Mouse (Mus musculus) myocyte (in vitro differentiated cells): ENCODE data around the gene Ankrd39. TPM values are rescaled to one million over a fixed set of nuclear protein-coding genes. Genes with fewer than 3 reads are reported as not detected.

ENCODE experiments used
- H3K27me3 ChIP-seq: one replicate; pipeline ENCODE4 v1.6.1; 2011; ENCODE audit not compliant: control insufficient read depth, insufficient read depth, insufficient read length
- H3K36me3 ChIP-seq: one replicate; pipeline ENCODE4 v1.6.1; 2011; ENCODE audit not compliant: control insufficient read depth, insufficient read depth
- H3K4me2 ChIP-seq: one replicate; pipeline ENCODE4 v1.6.1; 2011; ENCODE audit warnings: low read depth, control low read depth
- H3K4me3 ChIP-seq: one replicate; pipeline ENCODE4 v1.5.1; 2011; ENCODE audit warnings: mild to moderate bottlenecking, control low read depth, moderate library complexity
- H3K79me2 ChIP-seq: one replicate; pipeline ENCODE4 v1.6.1; 2011; ENCODE audit not compliant: control insufficient read depth, insufficient read depth
- H3ac ChIP-seq: one replicate; pipeline ENCODE4 v1.6.1; 2011; ENCODE audit not compliant: control insufficient read depth, insufficient read length
- CEBPB ChIP-seq: IDR thresholded peaks from 2 replicates; pipeline ENCODE4 v1.6.1; 2011; ENCODE audit warnings: mild to moderate bottlenecking, moderate library complexity; ENCODE audit not compliant: poor library complexity, insufficient read depth, severe bottlenecking
- E2F4 ChIP-seq: IDR thresholded peaks from one replicate; pipeline ENCODE4 v1.6.1; 2011; ENCODE audit warnings: mild to moderate bottlenecking, control low read depth, moderate library complexity; ENCODE audit not compliant: insufficient read depth
- MAX ChIP-seq: IDR thresholded peaks from one replicate; pipeline ENCODE4 v1.6.1; 2011; ENCODE audit warnings: low read depth, mild to moderate bottlenecking, control low read depth
- MYOD1 ChIP-seq, 3 experiments: IDR thresholded peaks; one replicate each; pipeline ENCODE4 v1.6.1; 2011; ENCODE audit warnings: control low read depth in 2 of 3, low read depth in 2 of 3, mild to moderate bottlenecking in 2 of 3, moderate library complexity in 1 of 3; ENCODE audit not compliant: insufficient read length in 2 of 3, control insufficient read depth in 1 of 3
- MYOG ChIP-seq, 3 experiments: IDR thresholded peaks; one replicate each; pipeline ENCODE4 v1.6.1; 2011; ENCODE audit warnings: control low read depth in 2 of 3, low read depth in 2 of 3, mild to moderate bottlenecking in 2 of 3; ENCODE audit not compliant: insufficient read length in 2 of 3, control insufficient read depth in 1 of 3, insufficient read depth in 1 of 3
- POLR2A ChIP-seq: IDR thresholded peaks from one replicate; pipeline ENCODE4 v1.6.1; 2011; ENCODE audit warnings: low read depth, mild to moderate bottlenecking, control low read depth, moderate library complexity; ENCODE audit not compliant: insufficient read length
- POLR2AphosphoS2 ChIP-seq: IDR thresholded peaks from one replicate; pipeline ENCODE4 v1.6.1; 2011; ENCODE audit warnings: low read depth, control low read depth; ENCODE audit not compliant: insufficient read length
- REST ChIP-seq: IDR thresholded peaks from one replicate; pipeline ENCODE4 v1.6.1; 2011; ENCODE audit warnings: mild to moderate bottlenecking, control low read depth, moderate library complexity; ENCODE audit not compliant: insufficient read depth, insufficient read length
- SRF ChIP-seq: IDR thresholded peaks from one replicate; pipeline ENCODE4 v1.6.1; 2011; ENCODE audit warnings: low read depth; ENCODE audit not compliant: control insufficient read depth, insufficient read length
- TCF12 ChIP-seq: IDR thresholded peaks from one replicate; pipeline ENCODE4 v1.6.1; 2011; ENCODE audit warnings: mild to moderate bottlenecking, control low read depth; ENCODE audit not compliant: poor library complexity, insufficient read depth, severe bottlenecking
- USF1 ChIP-seq: IDR thresholded peaks from one replicate; pipeline ENCODE4 v1.6.1; 2011; ENCODE audit warnings: low read depth, mild to moderate bottlenecking, control low read depth, moderate library complexity
- polyA plus RNA-seq: library from polyadenylated mRNA; unstranded; fragments of >200 nt; fragmentation: generic; extraction: Trizol; gene quantifications from one replicate; pipeline ENCODE4 v1.2.1, GENCODE M21; 2012; ENCODE audit warnings: missing spikeins

Gene Ankrd39
- polyA plus RNA-seq, 1 experiment, result 17.9 TPM

DNA sequence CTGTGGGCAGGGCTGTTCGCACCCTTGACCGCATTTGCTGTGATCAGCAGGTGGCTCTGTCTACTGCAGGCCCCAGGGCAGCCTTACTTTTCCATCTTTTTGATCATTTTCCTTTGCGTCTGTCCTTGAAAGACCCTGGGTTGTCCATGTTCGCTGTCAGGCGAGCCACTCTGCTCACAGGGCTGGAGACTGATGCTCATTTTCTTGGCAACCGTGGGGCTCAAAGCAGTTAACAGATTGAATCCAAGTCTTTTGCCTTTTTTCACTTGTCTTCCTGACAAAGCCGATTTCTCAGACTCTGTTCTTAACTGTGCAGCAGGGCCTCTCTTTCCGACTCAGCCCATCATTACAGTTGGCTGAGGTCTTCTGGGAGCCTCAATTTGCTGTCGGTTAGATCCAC, 43.4 kb upstream of the Ankrd39 start:
- no peak overlapping the region for H3K4me2 ChIP-seq
- H3K4me3 ChIP-seq, result no peak overlapping the region
- H3K79me2 ChIP-seq, result no peaks in the 10 kb centered on the region
- no peak overlapping the region for H3ac ChIP-seq
- H3K27me3 ChIP-seq, result no peaks in the 10 kb centered on the region
- TF ChIP-seq MYOG (IDR thresholded peaks at IDR 0.05; ENCODE audit: control insufficient read depth in 1 of 3, insufficient read depth in 1 of 3, insufficient read length in 2 of 3, low read depth in 2 of 3), result no peak
- no peak for TF ChIP-seq REST
- no peak for TF ChIP-seq MAX
- TF ChIP-seq USF1, result no peak
- TF ChIP-seq POLR2AphosphoS2, result no peak
- no peak for TF ChIP-seq TCF12
- TF ChIP-seq CEBPB, result no peak
- H3K36me3 ChIP-seq, result no peaks in the 10 kb centered on the region

DNA sequence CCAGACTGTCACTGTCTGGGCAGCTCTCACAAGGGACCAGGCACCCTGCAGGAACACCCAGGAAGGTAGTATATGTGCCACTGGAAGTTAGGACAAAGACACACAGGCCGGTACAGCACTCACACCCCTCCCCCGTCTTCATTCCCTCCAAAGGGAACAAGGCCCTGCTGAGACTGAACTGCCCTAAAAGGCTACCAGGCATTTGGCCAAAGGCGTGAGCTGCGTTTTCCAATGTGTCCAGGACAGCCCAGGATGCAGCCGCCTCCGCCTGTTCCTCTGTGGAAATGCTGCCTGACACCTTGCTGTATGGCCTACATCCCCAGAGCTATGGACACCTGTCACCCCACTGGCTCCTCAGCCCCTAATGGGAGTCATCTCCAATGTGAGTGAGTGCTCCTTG, 42.2 kb upstream of the Ankrd39 start:
- Histone ChIP-seq H3K27me3 (no peaks in the 10 kb centered on the region), H3K4me2 (no peak overlapping the region), H3K36me3 (no peaks in the 10 kb centered on the region), H3ac (no peak overlapping the region), H3K4me3 (no peak overlapping the region), H3K79me2 (no peaks in the 10 kb centered on the region)
- TF ChIP-seq MYOG (IDR thresholded peaks at IDR 0.05; ENCODE audit: control insufficient read depth in 1 of 3, insufficient read depth in 1 of 3, insufficient read length in 2 of 3, low read depth in 2 of 3), result no peak
- no peak for TF ChIP-seq MAX
- no peak for TF ChIP-seq TCF12

DNA sequence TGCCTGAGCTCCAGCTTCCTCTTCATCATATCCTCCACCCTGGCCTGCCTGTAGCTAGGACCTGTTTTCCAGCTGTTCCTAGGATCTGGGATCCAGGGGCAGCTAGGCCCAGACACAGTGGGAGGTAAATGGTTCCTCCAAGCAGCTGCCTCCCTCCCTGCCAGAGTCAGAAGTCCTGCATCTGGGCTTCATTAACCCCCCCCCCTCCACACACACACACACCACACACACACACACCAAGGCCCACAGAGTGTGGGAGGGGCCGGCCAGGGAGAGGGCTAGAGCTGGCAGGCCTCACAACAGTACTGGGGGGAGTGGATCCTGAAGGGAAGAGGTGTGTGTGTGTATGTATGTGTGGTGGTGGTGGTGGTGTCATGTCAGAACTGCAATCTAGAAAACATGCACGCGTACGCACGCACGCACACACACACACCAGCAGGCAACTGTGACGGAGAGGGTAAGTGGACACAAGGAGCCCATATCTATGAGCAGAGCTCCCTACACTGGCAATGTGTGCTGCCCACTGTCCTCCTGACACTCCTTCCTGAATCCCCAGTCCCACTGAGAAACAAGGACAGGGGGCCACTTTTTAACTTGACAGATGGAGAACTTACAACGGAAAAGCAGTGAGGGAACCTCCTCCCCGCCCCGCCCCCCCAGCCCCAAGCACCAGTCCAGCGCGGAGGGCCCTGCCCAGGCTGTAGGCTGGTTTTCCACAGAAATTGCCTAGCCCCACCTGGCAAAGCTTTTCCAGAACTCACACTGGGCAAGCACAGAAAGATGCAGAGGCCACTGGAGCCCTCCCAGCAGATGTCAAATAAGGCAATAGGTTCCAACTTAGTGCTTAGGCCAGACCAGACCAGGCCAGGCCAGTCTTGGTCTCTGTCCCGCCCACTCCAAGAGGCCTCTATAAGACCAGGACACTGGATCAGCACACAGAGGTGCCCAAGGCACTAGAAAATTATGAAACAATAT, 41.5 kb upstream of the Ankrd39 start:
- no peaks in the 10 kb centered on the region for H3K27me3 ChIP-seq
- no peaks in the 10 kb centered on the region for H3K36me3 ChIP-seq
- H3ac ChIP-seq, result no peak overlapping the region
- H3K79me2 ChIP-seq, result no peaks in the 10 kb centered on the region
- TF ChIP-seq E2F4 (no peak), MYOD1 (IDR thresholded peaks at IDR 0.05; ENCODE audit: control insufficient read depth in 1 of 3, insufficient read length in 2 of 3, low read depth in 2 of 3) (peak in 1 of 3 experiments; percentile 22)
- H3K4me2 ChIP-seq, result no peak overlapping the region
- H3K4me3 ChIP-seq, result no peak overlapping the region

DNA sequence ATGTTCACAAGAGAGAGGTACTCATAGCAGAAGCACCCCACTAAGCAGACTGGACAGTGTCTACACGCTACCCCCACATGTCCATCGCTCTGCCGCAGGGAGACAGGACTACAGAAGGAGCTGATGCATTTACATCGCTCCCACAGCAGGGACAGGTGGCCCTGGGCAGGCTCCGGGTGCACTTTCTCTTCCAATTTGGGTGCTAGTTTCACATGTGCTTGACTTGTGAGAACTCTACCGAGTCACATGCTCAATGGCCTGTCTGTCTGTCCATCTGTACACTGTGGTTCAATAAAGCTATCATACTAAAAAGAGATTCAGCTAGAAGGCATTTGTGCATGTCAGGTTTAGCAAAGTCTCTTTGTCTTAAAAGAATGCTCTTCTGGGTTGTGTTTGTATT, 40.6 kb upstream of the Ankrd39 start:
- no peak overlapping the region for H3K4me3 ChIP-seq
- H3K79me2 ChIP-seq, result no peaks in the 10 kb centered on the region
- no peaks in the 10 kb centered on the region for H3K36me3 ChIP-seq
- no peak overlapping the region for H3K4me2 ChIP-seq
- H3K27me3 ChIP-seq, result no peaks in the 10 kb centered on the region
- TF ChIP-seq MYOD1 (IDR thresholded peaks at IDR 0.05; ENCODE audit: control insufficient read depth in 1 of 3, insufficient read length in 2 of 3, low read depth in 2 of 3) (no peak), USF1 (no peak), TCF12 (no peak), MYOG (IDR thresholded peaks at IDR 0.05; ENCODE audit: control insufficient read depth in 1 of 3, insufficient read depth in 1 of 3, insufficient read length in 2 of 3, low read depth in 2 of 3) (no peak), MAX (no peak), POLR2A (no peak)
- H3ac ChIP-seq, result no peak overlapping the region

DNA sequence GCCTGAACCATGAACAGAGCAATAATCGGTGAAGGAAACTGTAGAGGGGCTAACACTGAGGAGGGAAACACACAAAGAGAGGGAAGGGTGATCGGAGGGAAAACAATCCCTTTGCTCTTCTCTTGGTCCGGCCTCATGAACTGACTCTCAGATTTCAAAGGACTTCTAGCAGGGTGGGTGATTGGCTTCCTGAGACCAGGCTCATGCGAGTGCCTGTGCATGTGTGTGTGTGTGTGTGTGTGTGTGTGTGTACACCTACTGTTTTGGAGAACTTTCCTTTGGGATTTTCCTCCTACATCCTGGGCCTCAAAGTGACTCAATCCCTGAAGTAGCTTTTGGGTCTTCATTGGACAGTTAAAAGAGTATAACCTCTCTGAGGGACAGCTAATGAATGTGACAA, 39.0 kb upstream of the Ankrd39 start:
- Histone ChIP-seq H3K36me3 (no peaks in the 10 kb centered on the region), H3K27me3 (no peaks in the 10 kb centered on the region), H3K4me2 (no peak overlapping the region), H3K4me3 (no peak overlapping the region), H3ac (no peak overlapping the region), H3K79me2 (no peaks in the 10 kb centered on the region)
- TF ChIP-seq E2F4 (no peak), USF1 (no peak), MYOD1 (IDR thresholded peaks at IDR 0.05; ENCODE audit: control insufficient read depth in 1 of 3, insufficient read length in 2 of 3, low read depth in 2 of 3) (no peak), POLR2AphosphoS2 (no peak), TCF12 (no peak), POLR2A (no peak), MAX (no peak), CEBPB (no peak), SRF (no peak)

DNA sequence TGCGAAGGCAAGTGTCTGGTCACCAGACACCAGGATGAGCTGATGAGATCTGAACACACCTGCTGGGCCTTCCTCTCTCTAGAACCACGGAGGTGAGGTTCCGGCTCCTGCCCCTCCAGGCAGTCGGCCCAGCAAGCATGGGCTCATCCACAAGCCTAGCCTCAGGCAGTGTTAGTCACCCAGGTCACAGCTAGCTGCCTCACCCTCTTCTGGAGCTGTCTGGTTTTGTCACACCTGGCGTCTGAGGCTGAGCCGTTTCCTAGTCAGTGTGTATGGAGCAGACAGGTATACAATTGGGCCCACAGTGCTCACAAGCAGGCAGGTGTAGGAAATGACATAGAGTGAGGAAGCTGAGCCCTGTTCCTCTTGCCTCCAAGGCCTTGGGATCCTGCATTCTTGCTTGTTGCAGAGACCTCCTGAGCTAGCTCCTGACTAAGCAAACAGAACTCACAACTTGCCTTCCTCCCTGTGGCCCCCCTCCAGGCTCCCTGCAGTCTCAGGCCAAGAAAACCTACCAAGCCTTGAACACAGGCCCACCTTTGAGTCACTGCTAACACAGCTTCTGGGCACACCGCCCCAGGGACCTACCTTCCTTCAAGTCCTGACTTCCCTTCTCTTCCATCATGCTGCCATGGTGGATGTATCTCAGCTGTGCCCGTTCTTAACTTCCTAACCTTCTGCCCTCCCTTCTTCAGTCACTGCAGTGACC, 36.3 kb upstream of the Ankrd39 start:
- H3K4me3 ChIP-seq, result no peak overlapping the region
- H3K36me3 ChIP-seq, result no peaks in the 10 kb centered on the region
- no peak overlapping the region for H3ac ChIP-seq
- H3K4me2 ChIP-seq, result no peak overlapping the region
- TF ChIP-seq MAX (no peak), USF1 (no peak), CEBPB (no peak), POLR2A (no peak), TCF12 (no peak), E2F4 (no peak), MYOD1 (IDR thresholded peaks at IDR 0.05; ENCODE audit: control insufficient read depth in 1 of 3, insufficient read length in 2 of 3, low read depth in 2 of 3) (peak in 1 of 3 experiments; percentile 7)
- no peaks in the 10 kb centered on the region for H3K27me3 ChIP-seq
- no peaks in the 10 kb centered on the region for H3K79me2 ChIP-seq
